Mouse (Mus musculus) liver, postnatal 0 days (tissue): ENCODE data around the gene Psmc3ip. TPM values are rescaled to one million over a fixed set of nuclear protein-coding genes. Genes with fewer than 3 reads are reported as not detected.

Experiments used
- ATAC-seq: fragments of 200-750 bp; cut with Nextera tagmentation; 2 replicates; pipeline ENCODE4 v1.8.0; 2017; ENCODE audit warnings: mild to moderate bottlenecking, moderate library complexity
- DNase-seq: peaks from one replicate; pipeline ENCODE4 v3.0.0-alpha.2; 2016
- H3K27ac ChIP-seq: fragments of 300-500 bp; sonication (generic); 2 replicates; pipeline ENCODE4 v1.5.1; 2014; ENCODE audit warnings: antibody characterized with exemption, moderate library complexity, mild to moderate bottlenecking, low read depth
- H3K27me3 ChIP-seq: fragments of 300-500 bp; sonication (generic); 2 replicates; pipeline ENCODE4 v1.6.1; 2014; ENCODE audit warnings: low read length, control low read depth, mixed read lengths; ENCODE audit not compliant: insufficient read depth
- H3K36me3 ChIP-seq: fragments of 300-500 bp; sonication (generic); replicated peaks from 2 replicates; pipeline ENCODE4 v1.6.1; 2014; ENCODE audit warnings: mild to moderate bottlenecking, control low read depth, low read length, moderate library complexity, mixed read lengths; ENCODE audit not compliant: insufficient read depth
- H3K4me1 ChIP-seq: fragments of 300-500 bp; sonication (generic); 2 replicates; pipeline ENCODE4 v1.6.1; 2014; ENCODE audit warnings: antibody characterized with exemption, mild to moderate bottlenecking, control low read depth; ENCODE audit not compliant: insufficient read depth
- H3K4me2 ChIP-seq: fragments of 300-500 bp; sonication (generic); 2 replicates; pipeline ENCODE4 v1.6.1; 2014; ENCODE audit warnings: low read depth, mild to moderate bottlenecking, low read length, moderate library complexity, mixed read lengths
- H3K4me3 ChIP-seq: fragments of 300-500 bp; sonication (generic); 2 replicates; pipeline ENCODE4 v1.5.1; 2014; ENCODE audit warnings: low read depth, low read length
- H3K9ac ChIP-seq: fragments of 300-500 bp; sonication (generic); replicated peaks from 2 replicates; pipeline ENCODE4 v1.6.1; 2014; ENCODE audit warnings: mild to moderate bottlenecking, moderate library complexity
- H3K9me3 ChIP-seq: fragments of 300-500 bp; sonication (generic); 2 replicates; pipeline ENCODE4 v1.6.1; 2016; ENCODE audit warnings: mild to moderate bottlenecking, control low read depth, low read length, mixed read lengths
- CTCF ChIP-seq: sonication (generic); IDR thresholded peaks from 2 replicates; pipeline ENCODE4 v1.5.1; 2016; ENCODE audit warnings: antibody characterized with exemption, low read depth
- EP300 ChIP-seq: IDR thresholded peaks from 2 replicates; pipeline ENCODE4 v1.6.1; 2016; ENCODE audit warnings: antibody characterized with exemption, low read depth, mild to moderate bottlenecking
- WGBS: fragments of 180-500 bp; shearing (Covaris S2); extraction: QIAGEN DNeasy Blood & Tissue Kit; methylation state at CpG from one replicate; pipeline ENCODE4 v1.1.7; 2014; ENCODE audit not compliant: insufficient replicate concordance; 5-methylcytosine and 5-hydroxymethylcytosine counted together
- polyA plus RNA-seq: library from polyadenylated mRNA; unstranded; fragments of >200 nt; fragmentation: Nextera tagmentation; extraction: Ambion mirVana; gene quantifications from 2 replicates; pipeline ENCODE4 v1.2.1, GENCODE M21; 2015

Gene Psmc3ip
- 8.1 and 8.2 TPM in 2 replicates for polyA plus RNA-seq

DNA sequence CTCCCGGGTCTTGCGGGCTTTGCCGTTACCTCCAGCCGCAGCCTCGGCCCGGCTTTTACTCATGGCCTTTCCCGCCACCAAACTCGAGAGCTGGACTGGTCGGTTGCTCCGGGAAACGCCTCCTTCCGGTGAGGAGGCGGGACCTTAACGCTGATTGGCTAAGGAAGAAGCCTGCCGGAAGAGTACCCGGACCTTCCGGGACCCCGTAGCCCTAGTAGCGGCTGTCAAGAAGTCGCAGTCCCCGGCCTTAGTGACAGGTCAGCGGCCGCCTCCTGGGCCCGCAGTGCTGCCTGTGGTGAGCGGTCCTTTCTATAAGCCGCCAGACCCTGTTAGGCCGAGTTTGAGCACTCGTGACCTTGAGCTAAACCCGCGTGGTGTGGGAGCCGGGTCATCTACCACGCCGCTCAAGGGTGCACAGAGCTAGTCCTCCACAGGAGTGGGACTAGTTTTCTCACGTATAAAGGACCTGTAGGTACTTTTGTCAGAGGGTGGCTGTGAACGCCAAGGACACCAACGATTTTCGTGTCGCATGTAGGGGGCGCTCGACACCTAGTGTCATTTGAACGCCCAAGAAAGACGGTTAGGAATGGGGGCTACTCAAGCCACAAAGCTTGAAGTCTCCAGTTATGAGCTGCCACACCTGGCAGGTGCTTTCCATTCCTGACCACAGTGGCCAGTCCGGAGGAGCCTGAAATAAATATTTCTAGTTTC is at the start of gene Psmc3ip:
Psmc3ip (minus strand) TSS at position 123 of the 711 bp plus-strand sequence.
- no peaks in the 10 kb centered on the region for H3K27me3 ChIP-seq
- H3K9ac ChIP-seq = peak within 1 kb of the TSS; percentile 82
- DNase-seq = peak; percentile 96
- ATAC-seq = peak; percentile 98
- TF ChIP-seq EP300 (peak; percentile 24; the same call in 1 of the 2 replicates), CTCF (peak; percentile 89)
- H3K4me1 ChIP-seq = peaks cover 12% of the 10 kb centered on the region
- peaks cover 73% of the 10 kb centered on the region for H3K36me3 ChIP-seq
- peak within 1 kb of the TSS; percentile 83 for H3K4me2 ChIP-seq
- 1% methylated on average over 43 of the region's 43 CpGs for WGBS
- no peaks in the 10 kb centered on the region for H3K9me3 ChIP-seq
- H3K27ac ChIP-seq = peak within 1 kb of the TSS; percentile 97
- H3K4me3 ChIP-seq = peak within 1 kb of the TSS; percentile 76

GRCm38 (mm10) chr11:101143338-101144225 is 48.3 kb upstream of the Psmc3ip start:
- H3K9ac ChIP-seq = no peak overlapping the region
- H3K27me3 ChIP-seq = peaks cover 19% of the 10 kb centered on the region
- 17% methylated on average over 18 of the region's 19 CpGs for WGBS
- 0 out of 2 replicates have a peak, but pooled peaks have one; percentile 23 for ATAC-seq
- TF ChIP-seq CTCF = no peak
- TF ChIP-seq EP300 = no peak
- H3K4me1 ChIP-seq = peaks cover 14% of the 10 kb centered on the region
- no peak for DNase-seq
- H3K36me3 ChIP-seq = no peaks in the 10 kb centered on the region
- no peak overlapping the region for H3K27ac ChIP-seq
- H3K4me2 ChIP-seq = peak overlapping the region; percentile 70
- H3K4me3 ChIP-seq = peak overlapping the region; percentile 34
- no peaks in the 10 kb centered on the region for H3K9me3 ChIP-seq

DNA sequence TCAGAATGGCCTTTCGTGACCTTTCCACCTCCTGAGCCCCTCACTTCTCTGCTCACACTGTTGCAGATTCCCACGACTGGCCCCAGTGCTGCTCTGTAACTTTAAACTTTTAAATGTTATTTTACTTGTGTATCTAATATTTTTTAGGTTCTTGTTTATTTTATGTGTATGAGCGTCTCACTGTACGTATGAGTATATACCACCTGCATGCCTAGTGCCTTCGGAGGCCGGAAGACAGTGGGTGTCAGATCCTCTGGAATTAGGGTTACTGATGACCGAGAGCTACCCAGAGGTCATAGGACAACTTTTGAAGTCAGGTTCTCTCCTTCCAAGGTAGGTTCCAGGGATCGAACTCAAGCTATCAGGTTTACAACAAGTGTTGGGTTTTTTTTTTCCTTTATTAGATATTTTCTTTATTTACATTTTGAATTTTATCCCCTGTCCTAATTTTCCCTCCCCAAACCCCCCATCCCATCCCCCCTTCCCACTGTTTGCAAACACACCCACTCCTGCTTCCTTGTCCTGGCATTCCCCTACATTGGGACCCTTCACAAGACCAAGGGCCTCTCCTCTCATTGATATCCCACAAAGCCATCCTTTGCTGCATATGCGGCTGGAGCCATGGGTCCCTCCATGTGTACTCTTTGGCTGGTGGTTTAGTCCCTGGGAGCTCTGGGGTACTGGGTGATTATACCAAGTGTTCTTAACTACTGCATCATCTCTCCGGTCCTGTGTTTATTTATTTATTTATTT is 47.2 kb upstream of the Psmc3ip start:
- no peak for TF ChIP-seq CTCF
- Histone ChIP-seq H3K4me1 (peaks cover 14% of the 10 kb centered on the region), H3K27me3 (peaks cover 19% of the 10 kb centered on the region), H3K4me3 (no peak overlapping the region), H3K27ac (no peak overlapping the region), H3K9me3 (no peaks in the 10 kb centered on the region), H3K36me3 (no peaks in the 10 kb centered on the region), H3K4me2 (no peak overlapping the region), H3K9ac (no peak overlapping the region)
- WGBS = 80% methylated on average over 10 of the region's 10 CpGs
- DNase-seq (no peak), ATAC-seq (no peak)

DNA sequence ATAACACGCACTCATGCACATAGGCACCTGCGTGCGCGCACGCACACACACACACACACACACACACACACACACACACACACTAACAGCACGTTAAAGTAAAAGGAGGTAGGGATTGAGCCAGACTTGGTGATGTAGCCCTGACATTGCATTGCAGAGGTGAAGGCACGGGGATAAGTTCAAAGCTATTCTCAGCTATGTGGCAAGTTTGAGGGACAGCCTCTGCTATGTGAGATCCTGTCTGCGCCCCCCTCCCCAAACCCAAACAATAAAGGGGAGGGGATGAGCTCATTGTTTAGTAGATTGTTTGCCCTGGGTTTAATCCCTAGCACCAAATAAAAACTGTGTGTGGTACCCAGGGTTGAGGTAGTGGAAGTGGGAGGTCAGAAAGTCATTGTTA is 45.9 kb upstream of the Psmc3ip start:
- H3K9ac ChIP-seq = no peak overlapping the region
- DNase-seq (no peak), ATAC-seq (no peak)
- H3K4me2 ChIP-seq = no peak overlapping the region
- 78% methylated on average over 8 of the region's 8 CpGs for WGBS
- H3K36me3 ChIP-seq = no peaks in the 10 kb centered on the region
- H3K27me3 ChIP-seq = peaks cover 17% of the 10 kb centered on the region
- TF ChIP-seq EP300 = no peak
- no peak for TF ChIP-seq CTCF
- H3K9me3 ChIP-seq = no peaks in the 10 kb centered on the region
- H3K27ac ChIP-seq = no peak overlapping the region
- H3K4me3 ChIP-seq = no peak overlapping the region
- H3K4me1 ChIP-seq = peaks cover 14% of the 10 kb centered on the region

- no peak for TF ChIP-seq CTCF
- TF ChIP-seq EP300 = no peak
- ATAC-seq = no peak
- Histone ChIP-seq H3K4me1 (peaks cover 14% of the 10 kb centered on the region), H3K27ac (no peak overlapping the region), H3K9ac (peak overlapping the region; percentile 35; the same call in 1 of the 2 replicates), H3K27me3 (peaks cover 17% of the 10 kb centered on the region), H3K4me2 (peak overlapping the region; percentile 63), H3K9me3 (no peaks in the 10 kb centered on the region), H3K4me3 (peak overlapping the region; percentile 15), H3K36me3 (no peaks in the 10 kb centered on the region)
- no peak for DNase-seq
- 40% methylated on average over 27 of the region's 27 CpGs for WGBS
Measured at GRCm38 (mm10) chr11:101140164-101140819, 45.1 kb upstream of the Psmc3ip start.
